Mouse (Mus musculus) intestine, embryonic 14.5 days (tissue): ENCODE results near the gene Tstd2. TPM values are rescaled to one million over a fixed set of nuclear protein-coding genes. Genes with fewer than 3 reads are reported as not detected.

Source experiments
- ATAC-seq: fragments of 200-750 bp; cut with Nextera tagmentation; replicated peaks from 2 replicates; pipeline ENCODE4 v1.8.0; 2017; ENCODE audit warnings: low read depth, moderate number of reproducible peaks, moderate TSS enrichment, moderate library complexity; ENCODE audit not compliant: low FRiP score, low TSS enrichment
- DNase-seq: peaks from one replicate; pipeline ENCODE4 v3.0.0-alpha.2; 2018; ENCODE audit warnings: low spot score
- H3K27ac ChIP-seq: fragments of 300-500 bp; sonication (generic); 2 replicates; pipeline ENCODE4 v1.5.1; 2014; ENCODE audit warnings: low read depth, mild to moderate bottlenecking, control low read depth
- H3K27me3 ChIP-seq: fragments of 300-500 bp; sonication (generic); replicated peaks from 2 replicates; pipeline ENCODE4 v1.6.1; 2014; ENCODE audit warnings: low read length, control low read depth; ENCODE audit not compliant: control insufficient read depth, insufficient read depth
- H3K36me3 ChIP-seq: fragments of 300-500 bp; sonication (generic); 2 replicates; pipeline ENCODE4 v1.6.1; 2014; ENCODE audit warnings: low read length, control low read depth; ENCODE audit not compliant: control insufficient read depth, insufficient read depth
- H3K4me1 ChIP-seq: fragments of 300-500 bp; sonication (generic); replicated peaks from 2 replicates; pipeline ENCODE4 v1.6.1; 2014; ENCODE audit warnings: low read length, control low read depth, mixed read lengths; ENCODE audit not compliant: control insufficient read depth, insufficient read depth
- H3K4me2 ChIP-seq: fragments of 300-500 bp; sonication (generic); 2 replicates; pipeline ENCODE4 v1.6.1; 2014; ENCODE audit warnings: low read length
- H3K4me3 ChIP-seq: fragments of 300-500 bp; sonication (generic); 2 replicates; pipeline ENCODE4 v1.5.1; 2014; ENCODE audit warnings: low read depth, low read length, control low read depth, mixed read lengths
- H3K9ac ChIP-seq: fragments of 300-500 bp; sonication (generic); 2 replicates; pipeline ENCODE4 v1.6.1; 2014; ENCODE audit warnings: mild to moderate bottlenecking, low read length
- H3K9me3 ChIP-seq: fragments of 300-500 bp; sonication (generic); 2 replicates; pipeline ENCODE4 v1.6.1; 2016; ENCODE audit warnings: low read length, control low read depth; ENCODE audit not compliant: control insufficient read depth
- WGBS: fragments of 180-500 bp; shearing (Covaris S2); extraction: QIAGEN DNeasy Blood & Tissue Kit; methylation state at CpG from one replicate; pipeline ENCODE4 v1.1.7; 2014; 5-methylcytosine and 5-hydroxymethylcytosine counted together
- polyA plus RNA-seq: library from polyadenylated mRNA; unstranded; fragments of >200 nt; fragmentation: Nextera tagmentation; extraction: Ambion mirVana; gene quantifications from 2 replicates; pipeline ENCODE4 v1.2.1, GENCODE M21; 2014

Gene Tstd2
- polyA plus RNA-seq, 1 experiment from 2014 or later, result 25.0 TPM

DNA sequence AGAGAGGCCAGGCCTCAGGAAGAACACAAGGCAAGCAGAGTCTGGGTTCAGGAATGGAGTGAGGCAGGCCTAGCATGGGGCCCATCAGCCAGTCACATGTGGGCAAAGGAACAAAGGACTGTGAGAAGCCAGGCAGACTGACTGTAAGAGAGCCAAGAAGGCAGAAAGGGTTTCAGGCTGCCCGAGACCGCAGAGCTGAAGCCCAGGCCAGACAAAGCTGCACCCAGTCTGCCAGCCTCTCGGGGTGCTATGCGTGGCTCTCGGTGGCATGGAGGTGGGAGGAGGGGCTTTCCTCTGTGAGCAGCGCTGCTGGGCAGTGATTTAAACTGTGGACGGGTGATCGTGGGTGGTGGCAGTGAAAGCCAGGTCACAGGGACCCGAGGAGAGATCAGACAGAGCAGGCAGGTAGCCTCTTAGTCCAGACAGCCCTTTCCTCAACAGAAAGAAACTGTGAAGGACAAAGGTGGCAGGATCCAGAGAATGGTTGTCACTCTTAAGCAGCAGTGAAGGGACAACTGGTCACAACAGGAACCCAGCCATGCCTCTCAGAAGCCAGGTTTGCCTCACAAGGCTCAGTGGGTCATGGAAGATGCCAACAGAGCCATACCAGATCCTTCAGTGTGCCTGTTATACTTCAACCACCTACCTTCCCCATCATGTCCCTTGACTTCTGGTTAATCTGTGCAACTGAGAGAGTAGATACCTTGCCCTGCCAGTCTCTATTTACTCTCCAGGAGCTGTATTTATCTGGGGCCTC lies 53.9 kb downstream of the Tstd2 start:
- no peak overlapping the region for H3K9ac ChIP-seq
- no peak overlapping the region for H3K4me2 ChIP-seq
- H3K27me3 ChIP-seq, result no peaks in the 10 kb centered on the region
- DNase-seq (no peak), ATAC-seq (no peak)
- H3K36me3 ChIP-seq, result no peaks in the 10 kb centered on the region
- 0 out of 2 replicates have a peak, but pooled peaks cover 4% of the 10 kb centered on the region for H3K4me1 ChIP-seq
- WGBS, result 71% methylated on average over 9 of the region's 9 CpGs
- H3K9me3 ChIP-seq, result no peaks in the 10 kb centered on the region
- no peak overlapping the region for H3K4me3 ChIP-seq
- no peak overlapping the region for H3K27ac ChIP-seq

DNA sequence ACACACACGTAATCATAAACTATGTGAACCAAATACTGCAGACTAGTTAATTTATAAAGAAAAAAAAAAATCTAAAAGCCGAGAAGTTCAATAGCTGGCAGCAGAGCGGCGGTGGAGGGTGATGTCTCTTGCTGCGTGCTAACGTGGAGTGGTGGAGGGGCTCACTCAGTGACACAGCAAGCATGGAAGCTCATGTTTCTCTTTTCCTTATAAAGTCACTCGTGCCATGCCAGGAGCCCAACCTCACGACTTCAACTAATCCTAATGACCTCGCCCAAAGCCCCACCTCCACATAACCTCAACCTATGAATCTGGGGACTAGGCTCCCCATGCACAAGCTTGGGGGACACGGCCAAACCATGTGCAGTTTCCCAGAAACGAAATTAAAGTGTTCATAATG lies 55.9 kb downstream of the Tstd2 start:
- H3K9ac ChIP-seq, result no peak overlapping the region
- H3K36me3 ChIP-seq, result no peaks in the 10 kb centered on the region
- 71% methylated on average over 11 of the region's 11 CpGs for WGBS
- H3K4me3 ChIP-seq, result no peak overlapping the region
- no peak overlapping the region for H3K27ac ChIP-seq
- H3K4me1 ChIP-seq, result no peaks in the 10 kb centered on the region
- DNase-seq, result no peak
- H3K9me3 ChIP-seq, result no peaks in the 10 kb centered on the region
- no peak for ATAC-seq
- H3K27me3 ChIP-seq, result no peaks in the 10 kb centered on the region
- no peak overlapping the region for H3K4me2 ChIP-seq

DNA sequence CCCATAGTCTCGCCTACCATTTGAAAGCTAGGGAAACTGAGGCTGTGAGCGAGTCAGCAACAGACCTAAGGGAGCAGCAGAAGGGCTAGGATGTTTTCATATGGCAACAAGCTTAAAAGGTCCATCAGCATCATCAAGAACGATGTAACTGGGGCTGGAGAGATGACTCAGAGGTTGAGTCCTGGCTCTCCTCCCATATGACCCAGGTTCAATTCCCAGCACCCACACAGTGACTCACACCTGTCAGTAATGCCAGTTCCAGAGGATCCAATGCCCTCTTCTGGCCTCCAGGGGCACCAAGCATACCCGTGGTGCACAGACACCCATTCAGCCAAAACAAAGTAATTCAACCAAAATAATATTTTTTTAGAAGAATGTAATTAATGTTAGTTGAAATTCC lies 58.2 kb downstream of the Tstd2 start:
- no peak for DNase-seq
- Histone ChIP-seq H3K4me2 (no peak overlapping the region), H3K4me1 (no peaks in the 10 kb centered on the region), H3K4me3 (no peak overlapping the region), H3K27me3 (no peaks in the 10 kb centered on the region), H3K36me3 (no peaks in the 10 kb centered on the region), H3K9ac (no peak overlapping the region), H3K9me3 (no peaks in the 10 kb centered on the region), H3K27ac (no peak overlapping the region)
- ATAC-seq, result no peak
- WGBS, result 89% methylated on average over 4 of the region's 4 CpGs

DNA sequence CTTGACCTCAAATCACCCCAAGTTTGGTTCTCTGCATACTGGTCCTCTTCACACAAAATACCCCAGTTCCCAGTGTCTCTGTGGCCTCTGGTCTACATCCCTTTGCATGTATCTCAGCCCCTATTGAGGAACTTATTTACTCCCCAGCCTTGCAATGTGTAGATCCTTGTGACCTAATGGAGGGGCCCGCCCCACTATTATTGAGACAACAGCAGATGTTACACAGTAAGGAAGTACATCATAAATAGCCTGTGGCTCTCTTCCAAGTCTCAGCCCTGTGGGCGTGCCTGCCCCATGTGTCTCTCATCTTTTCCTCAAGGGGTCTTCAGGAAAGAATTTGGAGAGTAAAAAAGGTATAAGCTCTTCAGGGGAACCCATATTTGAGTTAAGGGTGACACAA lies 61.6 kb downstream of the Tstd2 start:
- 62% methylated on average over 2 of the region's 2 CpGs for WGBS
- H3K9ac ChIP-seq, result no peak overlapping the region
- H3K27me3 ChIP-seq, result no peaks in the 10 kb centered on the region
- no peak overlapping the region for H3K4me3 ChIP-seq
- H3K4me2 ChIP-seq, result no peak overlapping the region
- no peak for DNase-seq
- no peaks in the 10 kb centered on the region for H3K4me1 ChIP-seq
- H3K36me3 ChIP-seq, result no peaks in the 10 kb centered on the region
- no peak for ATAC-seq
- no peaks in the 10 kb centered on the region for H3K9me3 ChIP-seq
- H3K27ac ChIP-seq, result no peak overlapping the region

DNA sequence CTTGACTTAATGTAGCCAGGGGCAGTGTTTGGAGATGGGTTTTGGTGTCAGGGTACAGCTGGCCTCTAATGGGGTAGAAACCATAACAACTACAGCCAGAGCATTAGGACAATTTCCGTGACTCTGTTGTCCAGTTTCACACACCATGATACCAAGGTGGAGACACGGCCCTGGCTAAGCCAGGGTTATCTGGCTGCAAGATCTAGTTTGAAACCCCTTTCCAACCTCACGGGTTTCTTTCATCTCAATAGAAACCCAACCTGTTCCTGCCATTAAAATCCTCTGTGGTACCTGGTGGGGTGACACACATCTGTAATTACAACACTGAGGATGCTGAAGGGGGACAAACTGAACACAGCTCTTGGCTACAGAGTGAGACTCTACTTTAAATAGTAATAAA lies 62.8 kb downstream of the Tstd2 start:
- ATAC-seq, result no peak
- no peaks in the 10 kb centered on the region for H3K9me3 ChIP-seq

DNA sequence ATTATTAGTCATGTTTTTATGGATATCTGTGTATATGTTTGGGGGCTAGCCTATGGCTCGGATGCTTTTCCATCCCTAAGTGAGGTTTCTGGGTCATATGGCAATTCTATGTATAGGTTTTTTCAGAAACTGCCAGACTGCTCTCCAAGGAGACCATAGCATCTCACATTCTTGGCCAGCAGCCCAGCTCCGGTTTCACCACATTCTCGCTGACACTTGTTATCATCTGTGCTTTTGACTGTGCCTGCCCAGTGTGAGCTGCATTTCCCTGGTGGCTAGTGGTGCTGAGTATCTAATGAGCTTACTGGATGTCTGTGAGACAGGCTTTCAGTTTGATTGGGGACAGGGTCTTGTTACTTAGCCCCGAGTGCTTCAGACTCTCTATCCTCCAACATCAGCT lies 64.8 kb downstream of the Tstd2 start:
- Histone ChIP-seq H3K27ac (no peak overlapping the region), H3K27me3 (no peaks in the 10 kb centered on the region), H3K4me1 (no peaks in the 10 kb centered on the region), H3K4me3 (no peak overlapping the region), H3K9me3 (no peaks in the 10 kb centered on the region), H3K4me2 (no peak overlapping the region), H3K9ac (no peak overlapping the region), H3K36me3 (no peaks in the 10 kb centered on the region)
- WGBS, result 60% methylated on average over 4 of the region's 4 CpGs
- no peak for DNase-seq
- ATAC-seq, result no peak

More for the DNA sequence above, 62.8 kb downstream of the Tstd2 start:
- H3K27me3 ChIP-seq, result no peaks in the 10 kb centered on the region
- H3K27ac ChIP-seq, result no peak overlapping the region
- no peak overlapping the region for H3K9ac ChIP-seq
- H3K4me2 ChIP-seq, result no peak overlapping the region
- H3K4me1 ChIP-seq, result no peaks in the 10 kb centered on the region
- DNase-seq, result no peak
- no peak overlapping the region for H3K4me3 ChIP-seq
- H3K36me3 ChIP-seq, result no peaks in the 10 kb centered on the region
- whole genome bisulfite sequencing, result 88% methylated on average over 3 of the region's 3 CpGs

DNA sequence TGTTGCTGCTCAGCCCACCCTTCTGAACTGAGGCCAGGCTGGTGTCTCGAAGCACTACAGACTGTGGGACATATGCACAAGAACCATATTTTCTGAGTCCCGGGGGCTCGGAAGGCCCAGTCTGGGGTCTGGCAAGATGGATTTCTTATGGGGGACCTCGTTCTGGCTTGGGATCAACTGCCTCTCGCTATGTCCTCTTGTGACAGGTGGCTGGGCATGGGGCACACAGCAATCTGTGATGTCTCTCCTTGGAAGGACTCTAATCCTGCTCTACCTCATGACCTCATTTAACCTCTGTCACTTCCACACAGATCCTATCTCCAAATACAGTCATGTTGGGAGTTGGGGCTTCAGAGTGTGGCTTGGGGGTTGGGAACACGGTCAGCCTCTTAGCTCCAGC lies 65.9 kb downstream of the Tstd2 start:
- no peak for ATAC-seq
- H3K9ac ChIP-seq, result no peak overlapping the region

DNA sequence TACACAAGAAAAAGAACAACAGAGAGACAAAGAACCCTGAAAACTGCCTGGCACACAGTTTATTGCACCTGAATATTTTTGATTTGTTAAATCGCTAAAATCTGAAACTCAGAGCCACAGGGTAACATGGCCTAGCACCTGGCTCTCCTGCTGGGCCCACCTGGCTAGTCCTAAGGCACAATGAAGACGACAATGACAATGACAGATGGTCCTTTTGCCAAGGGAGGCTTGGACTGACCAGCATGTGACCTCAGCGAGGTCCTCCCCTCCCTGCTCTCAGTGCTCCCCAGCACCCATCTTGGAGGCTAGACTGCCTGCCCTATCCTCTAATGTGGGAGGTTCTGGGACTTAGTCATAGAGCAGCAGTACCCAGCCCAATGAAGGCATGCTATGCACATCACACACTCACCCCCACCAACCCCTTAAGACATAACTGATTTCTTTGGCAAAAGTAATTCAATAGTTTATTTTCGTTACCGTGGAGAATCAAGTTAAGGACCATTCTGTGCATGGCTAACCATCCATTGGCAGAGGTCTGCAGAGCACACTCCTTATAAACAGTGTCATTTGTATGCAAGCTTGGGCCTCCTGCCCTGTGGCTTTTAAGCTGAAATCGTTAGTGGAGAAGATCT lies 68.5 kb downstream of the Tstd2 start:
- DNase-seq, result no peak
- Histone ChIP-seq H3K9ac (no peak overlapping the region), H3K4me2 (no peak overlapping the region), H3K27ac (no peak overlapping the region), H3K27me3 (no peaks in the 10 kb centered on the region), H3K4me1 (no peaks in the 10 kb centered on the region), H3K4me3 (no peak overlapping the region), H3K36me3 (no peaks in the 10 kb centered on the region), H3K9me3 (no peaks in the 10 kb centered on the region)
- ATAC-seq, result no peak
- 70% methylated on average over 6 of the region's 6 CpGs for WGBS

More for the DNA sequence above, 65.9 kb downstream of the Tstd2 start:
- WGBS, result 92% methylated on average over 6 of the region's 6 CpGs
- Histone ChIP-seq H3K36me3 (no peaks in the 10 kb centered on the region), H3K27ac (no peak overlapping the region), H3K27me3 (no peaks in the 10 kb centered on the region), H3K4me3 (no peak overlapping the region), H3K4me2 (no peak overlapping the region), H3K9me3 (no peaks in the 10 kb centered on the region), H3K4me1 (no peaks in the 10 kb centered on the region)
- no peak for DNase-seq

DNA sequence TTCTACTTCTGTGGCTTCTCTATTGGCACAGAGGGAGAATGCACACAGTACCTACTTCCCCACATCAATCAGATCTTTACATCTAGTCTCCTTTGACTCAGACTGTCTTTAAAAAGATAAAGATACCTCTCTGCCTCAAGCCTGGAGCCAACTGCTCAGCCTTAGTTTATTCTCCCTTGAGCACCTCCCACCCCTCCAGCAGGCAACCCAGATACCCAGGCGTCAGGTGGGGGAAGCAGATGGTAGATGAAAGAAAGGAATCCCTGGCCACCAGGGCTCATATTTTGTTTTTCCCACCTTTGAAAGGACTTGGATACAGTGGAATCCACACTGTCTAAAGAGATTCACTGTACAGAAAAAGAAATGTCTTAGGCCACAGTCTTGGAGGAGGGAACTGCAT lies 69.9 kb downstream of the Tstd2 start:
- H3K36me3 ChIP-seq, result no peaks in the 10 kb centered on the region
- no peak for ATAC-seq

More for the DNA sequence above, 69.9 kb downstream of the Tstd2 start:
- 44% methylated on average over 1 of the region's 1 CpGs for WGBS
- Histone ChIP-seq H3K9ac (no peak overlapping the region), H3K27me3 (no peaks in the 10 kb centered on the region), H3K4me2 (no peak overlapping the region), H3K9me3 (no peaks in the 10 kb centered on the region), H3K27ac (no peak overlapping the region), H3K4me1 (no peaks in the 10 kb centered on the region), H3K4me3 (no peak overlapping the region)
- DNase-seq, result no peak
